Mouse (Mus musculus): ENCODE measurements at regions not wholly inside any gene's neighbourhood (a gene's known extent, or its start where the extent isn't known, plus 50 kb on each side); places are given as distances from the start of the nearest gene placed in this dataset.

DNA sequence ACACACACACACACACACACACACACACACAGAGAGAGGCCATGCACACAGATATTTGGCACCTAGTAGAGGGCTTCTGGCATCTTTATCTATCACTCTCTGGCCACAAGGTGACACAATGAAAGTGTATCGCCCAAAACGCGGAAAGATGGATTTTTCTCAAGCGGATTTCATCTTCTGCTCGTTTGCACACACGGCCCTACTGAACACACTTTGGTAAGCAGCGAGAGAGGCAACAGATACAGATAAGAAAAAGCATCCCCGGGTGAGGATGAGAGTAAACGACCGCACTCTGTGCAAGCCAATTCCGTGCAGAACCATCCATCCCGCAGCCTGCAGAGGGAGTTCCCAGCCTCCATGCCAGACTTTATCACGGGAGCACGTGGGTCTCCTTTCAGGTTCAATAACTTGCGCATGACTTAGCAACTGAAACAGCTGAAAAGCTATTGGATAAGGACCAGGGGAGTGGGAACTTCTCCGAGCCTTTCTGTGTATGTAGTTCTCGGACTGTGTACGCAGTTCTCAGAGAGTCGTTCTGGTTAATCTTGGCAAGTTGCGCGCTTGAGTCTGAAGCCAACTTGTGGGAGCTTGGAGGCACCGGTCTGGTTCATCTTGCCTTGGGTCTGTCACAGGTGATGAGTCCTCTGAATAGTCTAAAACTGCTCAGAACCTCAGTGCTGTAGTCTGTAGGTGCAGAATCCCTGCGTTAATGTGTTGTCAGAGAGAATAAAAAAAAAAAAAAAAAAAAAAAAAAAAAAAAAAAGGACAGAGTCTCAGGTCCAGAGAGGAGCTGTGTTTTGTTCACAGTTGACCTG lies 97.2 kb upstream of the Tmem178 start:
- H3K4me2 ChIP-seq (ENCODE audit: low read depth, low read length) = no peak overlapping the region
- ATAC-seq = peak; percentile 38; the same call in 1 of the 2 replicates

DNA sequence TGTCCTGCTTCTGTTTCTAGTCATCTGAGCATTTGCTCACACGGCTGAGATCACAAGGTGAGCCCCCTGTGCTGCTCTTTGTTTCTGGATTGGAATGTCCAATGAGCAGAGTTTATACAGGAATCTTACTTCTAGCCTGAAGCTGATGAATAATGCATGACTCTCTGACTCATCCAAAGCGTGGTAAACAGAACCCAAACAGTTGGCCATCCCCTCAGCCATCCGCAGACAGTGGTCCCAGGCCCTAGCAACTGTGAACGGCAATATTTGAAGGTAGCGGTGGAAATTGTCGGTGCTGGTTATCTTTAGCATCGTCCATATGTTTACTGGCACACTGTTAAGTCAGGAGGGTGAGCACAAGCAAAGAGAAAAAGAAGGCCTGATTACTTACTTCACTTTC lies 99.1 kb upstream of the Tmem178 start:
- ATAC-seq (no peak), DNase-seq (no peak)
- no peaks in the 10 kb centered on the region for H3K4me1 ChIP-seq (ENCODE audit: insufficient read depth)
- H3K4me3 ChIP-seq (ENCODE audit: low read depth, low read length) = no peak overlapping the region
- H3K36me3 ChIP-seq (replicated peaks; ENCODE audit: insufficient read depth, low read length) = no peaks in the 10 kb centered on the region
- H3K27me3 ChIP-seq (ENCODE audit: insufficient read depth, low read length) = no peaks in the 10 kb centered on the region
- WGBS (ENCODE audit: insufficient replicate concordance) = 74% methylated on average over 7 of the region's 7 CpGs
- H3K4me2 ChIP-seq (ENCODE audit: low read depth, low read length) = no peak overlapping the region
- H3K9me3 ChIP-seq (ENCODE audit: low read length) = no peaks in the 10 kb centered on the region
- no peak overlapping the region for H3K9ac ChIP-seq (replicated peaks)
- no peak overlapping the region for H3K27ac ChIP-seq (ENCODE audit: low read depth)
- TF ChIP-seq EP300 (IDR thresholded peaks at IDR 0.05; ENCODE audit: low read depth) (no peak), CTCF (IDR thresholded peaks at IDR 0.05; ENCODE audit: low read depth) (no peak)

More for the DNA sequence above, 97.2 kb upstream of the Tmem178 start:
- DNase-seq = no peak
- no peaks in the 10 kb centered on the region for H3K9me3 ChIP-seq (ENCODE audit: low read length)
- H3K9ac ChIP-seq (replicated peaks) = no peak overlapping the region
- no peak overlapping the region for H3K27ac ChIP-seq (ENCODE audit: low read depth)
- no peaks in the 10 kb centered on the region for H3K36me3 ChIP-seq (replicated peaks; ENCODE audit: insufficient read depth, low read length)
- no peak for TF ChIP-seq EP300 (IDR thresholded peaks at IDR 0.05; ENCODE audit: low read depth)
- TF ChIP-seq CTCF (IDR thresholded peaks at IDR 0.05; ENCODE audit: low read depth) = 0 out of 2 replicates have a peak, but pooled peaks have one; percentile 10
- H3K4me3 ChIP-seq (ENCODE audit: low read depth, low read length) = no peak overlapping the region
- H3K27me3 ChIP-seq (ENCODE audit: insufficient read depth, low read length) = no peaks in the 10 kb centered on the region
- WGBS (ENCODE audit: insufficient replicate concordance) = 70% methylated on average over 23 of the region's 23 CpGs
- H3K4me1 ChIP-seq (ENCODE audit: insufficient read depth) = no peaks in the 10 kb centered on the region

DNA sequence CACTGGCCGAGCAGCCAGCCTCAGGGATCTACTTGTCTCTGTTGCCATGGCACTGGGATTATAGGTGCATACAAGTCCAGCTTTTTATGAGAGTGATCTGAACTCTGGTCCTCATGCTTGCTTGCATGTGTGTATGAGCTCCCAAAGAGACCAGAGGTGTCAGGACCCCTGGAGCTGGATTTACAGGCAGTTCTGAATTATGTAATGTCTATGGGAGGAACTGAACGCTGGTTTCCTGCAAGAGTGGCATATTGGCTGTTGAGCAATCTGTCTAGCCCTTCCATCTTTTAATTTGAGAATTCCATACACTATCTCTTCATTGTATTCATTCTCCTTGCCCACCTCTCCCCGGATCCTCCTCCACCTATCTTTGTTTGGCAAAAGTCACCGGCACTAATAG lies 102.5 kb upstream of the Tmem178 start:
- ATAC-seq = no peak
- no peak for DNase-seq
- no peak overlapping the region for H3K27ac ChIP-seq (ENCODE audit: low read depth)
- no peak overlapping the region for H3K9ac ChIP-seq (replicated peaks)
- H3K36me3 ChIP-seq (replicated peaks; ENCODE audit: insufficient read depth, low read length) = no peaks in the 10 kb centered on the region
- TF ChIP-seq EP300 (IDR thresholded peaks at IDR 0.05; ENCODE audit: low read depth) = no peak
- no peaks in the 10 kb centered on the region for H3K4me1 ChIP-seq (ENCODE audit: insufficient read depth)
- no peak overlapping the region for H3K4me2 ChIP-seq (ENCODE audit: low read depth, low read length)
- H3K27me3 ChIP-seq (ENCODE audit: insufficient read depth, low read length) = no peaks in the 10 kb centered on the region
- H3K4me3 ChIP-seq (ENCODE audit: low read depth, low read length) = no peak overlapping the region
- 73% methylated on average over 4 of the region's 4 CpGs for WGBS (ENCODE audit: insufficient replicate concordance)
- no peaks in the 10 kb centered on the region for H3K9me3 ChIP-seq (ENCODE audit: low read length)

DNA sequence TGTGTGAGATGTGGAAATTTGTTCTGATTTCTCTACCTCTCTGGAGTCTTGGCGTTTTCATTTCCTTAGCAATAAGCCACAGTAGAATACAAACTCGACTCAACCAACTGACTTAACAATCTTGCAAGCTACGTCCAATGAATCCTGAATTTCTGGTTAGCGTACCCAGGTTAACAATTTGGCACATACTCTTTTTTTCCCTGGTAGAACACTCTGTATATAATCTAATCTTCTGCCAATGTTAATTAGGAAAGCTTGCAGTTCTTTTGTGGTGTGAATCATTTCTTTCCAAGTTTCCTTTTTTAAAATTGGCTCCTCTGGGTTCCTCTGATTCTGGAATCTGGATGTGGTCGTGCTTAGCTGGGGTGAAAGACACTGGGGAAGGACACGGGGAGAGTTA lies 103.5 kb upstream of the Tmem178 start:
- Histone ChIP-seq H3K27ac (ENCODE audit: low read depth) (no peak overlapping the region), H3K4me3 (ENCODE audit: low read depth, low read length) (no peak overlapping the region), H3K4me1 (ENCODE audit: insufficient read depth) (no peaks in the 10 kb centered on the region), H3K9ac (replicated peaks) (no peak overlapping the region), H3K27me3 (ENCODE audit: insufficient read depth, low read length) (no peaks in the 10 kb centered on the region), H3K36me3 (replicated peaks; ENCODE audit: insufficient read depth, low read length) (no peaks in the 10 kb centered on the region), H3K9me3 (ENCODE audit: low read length) (no peaks in the 10 kb centered on the region), H3K4me2 (ENCODE audit: low read depth, low read length) (no peak overlapping the region)
- no peak for TF ChIP-seq CTCF (IDR thresholded peaks at IDR 0.05; ENCODE audit: low read depth)
- TF ChIP-seq EP300 (IDR thresholded peaks at IDR 0.05; ENCODE audit: low read depth) = no peak
- DNase-seq (no peak), ATAC-seq (no peak)
- WGBS (ENCODE audit: insufficient replicate concordance) = 70% methylated on average over 6 of the region's 6 CpGs

DNA sequence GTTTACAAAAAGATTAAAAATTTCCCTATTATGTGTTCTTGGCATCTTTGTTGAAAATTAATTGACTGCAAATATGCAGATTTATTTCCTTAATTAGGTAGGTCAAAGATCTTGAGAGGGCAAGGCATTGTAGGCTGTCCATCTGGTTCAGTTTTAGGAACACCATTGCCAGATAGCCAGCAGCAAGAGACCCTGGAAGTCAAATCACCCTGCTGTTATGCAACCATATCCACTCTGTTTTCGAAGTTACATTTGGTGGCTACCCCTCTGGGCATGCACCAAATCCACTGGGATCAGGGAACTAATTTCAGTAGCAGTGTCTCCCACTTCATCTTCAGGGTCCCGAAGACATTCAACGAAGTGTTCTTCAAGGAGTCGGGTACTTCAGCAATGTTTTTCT lies 104.0 kb upstream of the Tmem178 start:
- DNase-seq = no peak
- H3K27ac ChIP-seq (ENCODE audit: low read depth) = no peak overlapping the region
- ATAC-seq = no peak
- TF ChIP-seq EP300 (IDR thresholded peaks at IDR 0.05; ENCODE audit: low read depth) = no peak
- no peak for TF ChIP-seq CTCF (IDR thresholded peaks at IDR 0.05; ENCODE audit: low read depth)
- no peaks in the 10 kb centered on the region for H3K27me3 ChIP-seq (ENCODE audit: insufficient read depth, low read length)
- 76% methylated on average over 4 of the region's 4 CpGs for WGBS (ENCODE audit: insufficient replicate concordance)
- H3K4me2 ChIP-seq (ENCODE audit: low read depth, low read length) = no peak overlapping the region
- no peaks in the 10 kb centered on the region for H3K9me3 ChIP-seq (ENCODE audit: low read length)
- no peaks in the 10 kb centered on the region for H3K4me1 ChIP-seq (ENCODE audit: insufficient read depth)
- no peaks in the 10 kb centered on the region for H3K36me3 ChIP-seq (replicated peaks; ENCODE audit: insufficient read depth, low read length)
- H3K9ac ChIP-seq (replicated peaks) = no peak overlapping the region
- H3K4me3 ChIP-seq (ENCODE audit: low read depth, low read length) = no peak overlapping the region

DNA sequence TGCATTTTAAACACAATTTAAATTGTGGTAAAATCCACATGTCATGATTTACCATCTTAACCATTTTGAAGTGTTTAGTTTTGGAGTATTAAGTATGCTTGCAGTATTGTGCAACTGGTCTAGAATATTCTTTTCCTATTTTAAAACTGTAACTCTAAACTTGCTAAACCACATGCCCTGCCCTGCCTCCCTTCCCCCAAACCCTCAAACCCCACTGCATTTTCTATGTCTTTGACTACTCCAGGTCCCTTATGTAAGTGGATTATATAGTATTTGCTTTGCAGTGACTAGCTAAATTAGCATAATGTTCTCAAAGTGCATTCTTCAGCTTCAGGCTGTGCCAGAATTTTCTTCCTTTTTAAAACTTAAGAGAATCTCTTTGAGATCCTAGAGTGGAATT lies 106.4 kb upstream of the Map4k3 start:
- Histone ChIP-seq H3K27ac (ENCODE audit: low read depth) (no peak overlapping the region), H3K27me3 (ENCODE audit: insufficient read depth, low read length) (no peaks in the 10 kb centered on the region), H3K4me3 (ENCODE audit: low read depth, low read length) (no peak overlapping the region), H3K9me3 (ENCODE audit: low read length) (no peaks in the 10 kb centered on the region), H3K36me3 (replicated peaks; ENCODE audit: insufficient read depth, low read length) (no peaks in the 10 kb centered on the region), H3K4me1 (ENCODE audit: insufficient read depth) (0 out of 2 replicates have a peak, but pooled peaks cover 2% of the 10 kb centered on the region), H3K9ac (replicated peaks) (no peak overlapping the region), H3K4me2 (ENCODE audit: low read depth, low read length) (no peak overlapping the region)
- no peak for DNase-seq
- no peak for ATAC-seq
- TF ChIP-seq CTCF (IDR thresholded peaks at IDR 0.05; ENCODE audit: low read depth) (no peak), EP300 (IDR thresholded peaks at IDR 0.05; ENCODE audit: low read depth) (no peak)
